Mouse (Mus musculus): ENCODE results near the gene Lamtor2.

The Lamtor2 gene

DNA sequence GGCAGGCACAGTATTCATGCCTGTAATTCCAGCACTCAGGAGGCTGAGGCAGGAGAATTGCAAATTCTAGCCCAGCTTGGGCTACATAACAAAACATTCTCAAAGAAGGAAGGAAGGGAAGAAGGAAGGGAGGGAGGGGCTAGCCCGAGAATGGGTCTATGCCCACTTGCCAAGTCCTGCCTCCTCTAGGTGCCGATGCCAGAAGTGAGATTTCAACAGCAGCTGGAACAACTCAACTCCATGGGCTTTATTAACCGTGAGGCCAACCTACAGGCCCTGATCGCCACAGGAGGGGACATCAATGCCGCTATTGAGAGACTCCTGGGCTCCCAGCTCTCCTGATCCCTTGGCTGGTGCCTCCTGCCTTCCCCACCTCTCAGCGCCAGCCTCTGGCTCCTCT is 15.0 kb upstream of the Lamtor2 start:
- DNase-seq: no peak

DNA sequence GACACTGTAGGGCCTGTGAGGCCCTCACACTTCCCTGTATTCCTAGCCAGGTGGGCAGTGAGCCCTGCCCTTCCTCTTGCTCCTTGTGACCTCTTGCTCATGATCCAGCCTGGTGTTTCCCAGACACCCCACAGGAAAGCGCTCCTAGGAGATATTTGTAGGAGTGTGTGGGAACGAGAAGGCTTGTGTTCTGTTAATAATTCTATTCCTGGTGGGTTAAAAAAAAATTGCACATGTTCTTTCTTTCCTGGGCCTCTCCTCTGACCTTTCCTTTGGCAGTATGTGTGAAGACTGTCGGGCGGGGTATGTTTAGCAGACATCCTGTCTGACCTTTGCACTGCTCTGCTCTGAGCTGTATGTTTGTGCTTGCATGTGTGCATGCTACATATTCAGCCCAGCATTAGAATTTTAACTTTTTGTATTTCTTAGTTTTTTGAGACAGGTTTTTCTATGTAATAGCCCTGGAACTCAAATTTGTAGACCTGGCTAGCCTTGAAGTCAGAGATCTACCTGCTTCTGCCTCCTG is 13.7 kb upstream of the Lamtor2 start:
- DNase-seq: no peak

DNA sequence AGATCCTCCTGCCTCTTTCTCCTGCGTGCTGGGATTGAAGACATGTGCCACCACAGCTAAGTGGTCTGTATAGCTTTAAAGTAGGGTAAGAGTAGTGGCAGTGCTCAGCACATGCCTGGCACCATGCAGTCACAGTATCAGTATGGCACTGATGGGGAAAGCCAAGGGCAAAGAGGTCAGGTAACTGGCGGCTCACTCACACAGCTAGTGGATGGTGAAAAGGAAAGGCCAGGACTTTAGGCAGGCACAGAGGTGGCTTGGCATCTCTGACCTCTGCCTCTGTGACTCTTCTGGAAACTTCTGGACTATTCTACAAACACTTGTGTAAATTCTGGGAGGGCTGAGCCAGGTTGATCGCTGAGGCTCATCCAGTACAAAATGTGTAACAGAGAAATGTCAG is 13.2 kb upstream of the Lamtor2 start:
- DNase-seq: no peak

DNA sequence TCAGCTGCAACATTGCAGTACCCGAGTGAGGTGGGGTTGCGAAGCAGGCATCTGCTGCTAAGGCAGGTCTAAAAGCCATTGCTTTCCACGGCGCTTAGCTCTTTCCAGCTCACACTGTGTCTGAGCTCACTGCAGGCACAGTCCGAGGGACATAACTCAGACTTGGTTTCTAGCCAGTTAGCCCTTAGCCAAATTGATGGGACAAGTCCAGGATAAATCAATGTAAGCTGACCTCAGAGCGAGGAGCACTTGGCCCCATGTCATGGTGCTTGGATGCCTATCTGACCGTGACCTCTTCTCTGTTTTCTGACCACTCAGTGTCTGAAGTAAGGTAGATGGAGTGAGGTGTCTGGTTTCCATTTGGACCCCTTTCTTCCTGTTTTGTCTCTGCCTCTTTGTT is 11.1 kb upstream of the Lamtor2 start:
- DNase-seq: no peak

DNA sequence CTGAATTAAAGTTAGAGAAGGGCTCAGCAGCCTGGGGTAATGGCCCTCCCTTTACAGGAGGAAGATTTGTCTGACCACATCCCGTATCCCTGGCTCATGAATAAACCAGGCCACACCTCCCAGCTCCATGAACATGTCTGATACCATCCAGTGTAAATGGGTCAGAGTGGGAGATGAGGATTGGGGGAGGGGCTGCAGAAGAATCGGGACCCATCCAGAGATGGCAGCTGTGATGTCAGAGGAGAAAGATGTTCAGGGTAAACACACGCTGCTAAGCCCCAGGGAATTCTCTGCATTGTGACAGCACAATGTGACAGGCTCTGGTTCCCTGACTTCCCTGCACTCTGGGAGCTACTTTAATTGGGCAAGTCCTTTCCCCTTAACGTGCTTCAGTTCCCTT is 10.6 kb upstream of the Lamtor2 start:
- no peak for DNase-seq

DNA sequence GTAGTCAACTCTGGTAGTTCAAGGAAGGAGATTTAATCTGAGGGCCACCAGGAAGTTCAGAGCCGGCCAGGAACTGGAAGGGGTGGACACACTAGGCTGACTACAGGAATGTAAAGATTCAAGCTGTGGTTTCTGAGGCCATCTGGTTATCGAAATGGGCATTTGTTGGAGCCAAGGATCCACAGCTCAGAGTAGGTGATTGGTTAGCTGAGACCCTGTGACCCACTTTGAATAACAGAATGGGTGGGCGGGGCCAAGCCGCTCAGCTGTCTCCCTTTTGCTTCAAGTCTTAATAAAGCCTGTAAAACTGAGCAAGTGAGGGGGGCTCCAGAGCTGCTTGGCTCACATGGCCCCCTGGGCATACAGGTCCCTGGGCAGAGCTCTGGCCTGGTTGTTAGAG is 9.1 kb upstream of the Lamtor2 start:
- DNase-seq: no peak

DNA sequence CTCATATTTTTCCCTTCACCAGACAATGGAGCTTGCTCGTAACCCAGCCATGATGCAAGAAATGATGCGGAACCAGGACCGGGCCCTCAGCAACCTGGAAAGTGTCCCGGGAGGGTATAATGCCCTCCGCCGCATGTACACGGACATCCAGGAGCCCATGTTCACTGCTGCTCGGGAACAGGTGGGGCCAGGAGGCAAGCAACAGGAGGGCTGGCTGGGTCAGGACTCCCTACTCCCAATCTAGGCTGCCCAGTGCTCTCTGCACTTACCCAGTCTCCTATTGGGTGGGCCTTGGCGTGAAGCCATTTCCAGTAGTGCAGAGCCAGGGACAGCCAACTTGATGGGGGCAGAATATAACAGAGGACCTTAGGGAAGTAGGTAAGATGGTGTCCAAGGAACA is 6.7 kb upstream of the Lamtor2 start:
- no peak for DNase-seq

DNA sequence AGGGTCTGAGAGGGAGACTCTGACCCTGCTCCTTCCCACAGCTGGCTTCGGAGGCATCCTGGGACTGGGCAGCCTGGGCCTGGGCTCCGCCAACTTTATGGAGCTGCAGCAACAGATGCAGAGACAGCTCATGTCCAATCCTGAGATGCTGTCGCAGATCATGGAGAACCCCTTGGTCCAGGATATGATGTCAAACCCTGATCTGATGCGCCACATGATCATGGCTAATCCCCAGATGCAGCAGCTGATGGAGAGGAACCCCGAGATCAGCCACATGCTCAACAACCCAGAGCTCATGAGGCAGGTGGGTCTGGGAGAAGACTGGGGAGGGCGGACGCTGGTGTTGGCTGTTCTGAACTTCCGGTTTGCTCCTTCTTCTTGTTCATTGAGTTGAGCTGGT is 3.7 kb upstream of the Lamtor2 start:
- no peak for DNase-seq

DNA sequence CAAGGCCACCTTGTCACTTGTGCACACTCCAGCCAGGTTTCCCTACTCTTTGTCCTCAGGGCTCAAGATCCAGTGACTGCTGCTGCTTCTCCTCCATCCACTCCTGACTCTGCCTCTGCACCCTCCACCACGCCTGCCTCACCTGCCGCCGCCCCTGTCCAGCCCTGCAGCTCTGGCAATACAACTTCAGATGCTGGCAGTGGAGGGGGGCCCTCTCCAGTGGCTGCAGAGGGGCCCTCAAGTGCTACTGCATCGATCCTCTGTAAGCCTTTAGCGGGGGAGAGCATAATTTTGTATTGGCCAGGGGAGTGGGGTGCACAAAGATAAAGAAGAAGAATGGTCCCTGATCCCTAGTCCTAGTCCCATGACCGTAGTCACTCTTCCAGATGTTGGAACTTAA is 2.9 kb upstream of the Lamtor2 start:
- no peak for DNase-seq

DNA sequence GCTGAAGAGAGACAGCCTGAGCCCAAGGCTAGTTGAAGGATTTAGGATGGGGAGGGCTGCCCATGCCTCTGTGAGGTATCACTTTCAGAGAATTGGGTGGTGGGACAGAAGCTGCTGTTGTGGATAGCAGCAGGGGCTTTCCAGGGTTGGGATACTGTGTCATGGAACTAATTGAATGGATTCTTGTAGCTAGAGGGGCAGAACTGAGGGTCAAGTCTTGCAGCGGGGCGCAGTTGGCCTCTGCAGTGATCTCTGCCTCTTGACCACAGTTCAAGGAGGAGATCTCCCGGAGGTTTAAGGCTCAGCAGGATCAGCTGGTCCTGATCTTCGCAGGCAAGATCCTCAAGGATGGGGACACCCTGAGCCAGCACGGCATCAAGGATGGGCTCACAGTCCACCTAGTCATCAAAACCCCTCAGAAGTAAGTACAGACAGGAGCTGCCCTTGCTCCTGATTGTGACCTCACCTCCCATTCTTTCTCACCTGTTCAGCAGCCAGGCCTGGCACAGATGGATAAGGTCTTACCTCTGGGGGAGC is 2.3 kb upstream of the Lamtor2 start:
- no peak for DNase-seq

DNA sequence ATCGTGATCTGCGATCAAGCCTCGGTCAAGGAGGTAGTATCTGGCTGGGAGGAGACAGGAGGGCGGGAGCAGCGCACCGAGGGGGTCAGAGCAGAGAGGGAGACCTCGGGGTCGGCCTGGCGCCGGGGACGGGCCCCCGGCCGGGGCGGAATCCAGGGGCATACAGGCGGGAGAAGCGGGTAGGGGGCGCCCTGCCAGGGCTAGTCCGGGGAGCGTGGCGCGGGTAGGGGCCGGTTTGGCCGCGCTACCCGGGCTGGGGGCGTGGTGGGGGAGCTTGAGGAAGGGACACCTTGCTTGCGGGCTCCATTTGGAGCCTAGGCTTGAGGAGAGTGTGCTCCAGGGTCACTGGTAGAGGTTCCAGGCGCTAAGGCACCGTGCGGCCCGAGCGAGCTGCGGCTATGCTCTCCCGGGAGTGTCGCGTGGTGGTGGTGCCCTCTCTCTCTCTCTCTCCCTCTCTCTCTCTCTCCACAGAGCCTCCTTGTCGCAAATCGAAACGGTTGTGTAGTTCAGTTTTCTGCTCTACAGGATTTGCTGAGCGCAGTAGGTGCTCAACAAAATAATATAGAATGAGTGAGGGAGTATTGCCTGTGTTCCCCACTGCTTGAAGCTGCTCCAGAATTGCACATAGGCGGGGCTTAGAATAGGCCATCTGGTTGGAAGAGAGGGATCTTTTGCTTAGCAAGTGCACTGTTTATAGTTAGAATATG is 1.2 kb upstream of the Lamtor2 start:
- DNase-seq: peak in 1 of 2 experiments; percentile 71

DNA sequence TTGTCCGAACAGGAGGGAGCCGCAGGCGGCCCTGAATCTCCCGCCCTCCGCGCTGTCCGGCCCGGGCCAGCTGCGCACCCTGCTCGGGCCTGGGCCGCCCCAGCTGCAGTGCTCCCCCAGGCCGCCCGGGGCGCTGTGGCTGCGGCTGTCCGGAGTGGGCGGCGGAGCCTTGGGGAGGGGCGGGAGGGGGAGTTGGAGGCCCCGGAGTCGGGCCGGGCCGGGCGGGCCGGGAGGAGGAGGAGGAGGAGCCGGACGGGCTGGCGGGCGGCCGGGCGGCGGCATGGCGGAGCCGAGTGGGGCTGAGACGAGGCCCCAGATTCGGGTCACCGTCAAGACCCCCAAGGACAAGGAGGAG is 628 bp upstream of the Lamtor2 start, which contains the start of gene Ubqln4:
Ubqln4 (plus strand) TSS at position 234 of the 355 bp plus-strand sequence.
- peak; percentile 84 to 93 for DNase-seq

DNA sequence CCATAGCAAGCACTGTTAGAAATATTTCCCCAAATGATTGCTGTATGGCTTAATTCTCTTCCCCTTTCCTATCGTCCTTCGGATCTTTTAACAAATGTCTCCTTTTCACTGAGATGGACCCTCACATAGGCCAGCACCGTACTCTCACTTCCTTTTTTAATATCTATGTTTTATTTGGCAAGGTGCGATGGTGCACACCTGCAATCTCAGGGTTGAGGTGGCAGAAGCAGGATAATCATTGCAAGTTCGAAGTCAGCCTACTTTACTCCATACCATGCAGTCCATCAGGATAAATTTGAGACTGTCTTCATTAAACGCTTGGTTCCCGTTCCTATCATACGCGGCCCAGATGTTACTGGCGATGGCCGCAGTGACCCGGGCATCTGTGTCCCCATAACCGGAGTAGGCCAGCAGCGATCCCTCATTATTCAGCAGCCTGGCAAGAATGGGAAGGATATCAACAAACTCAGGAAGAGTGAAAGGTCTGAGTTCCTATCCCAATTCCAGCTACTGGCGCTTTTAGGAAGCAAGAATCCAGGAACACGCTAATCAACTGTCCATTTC is 710 bp downstream of the Lamtor2 start:
- no peak for DNase-seq

DNA sequence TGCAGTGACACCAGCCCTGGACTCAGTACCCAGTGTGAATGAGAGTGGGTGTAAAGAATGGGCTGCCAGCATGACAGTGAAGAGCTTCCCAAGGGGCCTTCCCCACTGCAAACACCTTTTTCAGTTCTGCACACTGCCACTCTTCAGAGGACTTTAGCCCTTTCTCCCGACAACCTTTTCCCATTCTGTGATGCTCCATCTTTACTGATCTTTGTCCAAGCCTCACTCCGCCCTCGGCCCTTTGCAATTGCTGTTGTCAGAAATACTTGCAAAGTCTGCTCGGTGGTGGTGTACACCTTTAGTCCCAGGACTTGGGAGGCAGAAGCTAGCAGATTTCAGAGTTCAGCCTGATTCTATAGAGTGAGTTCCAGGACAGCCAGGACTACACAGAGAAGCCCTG is 1.3 kb downstream of the Lamtor2 start:
- DNase-seq: no peak

DNA sequence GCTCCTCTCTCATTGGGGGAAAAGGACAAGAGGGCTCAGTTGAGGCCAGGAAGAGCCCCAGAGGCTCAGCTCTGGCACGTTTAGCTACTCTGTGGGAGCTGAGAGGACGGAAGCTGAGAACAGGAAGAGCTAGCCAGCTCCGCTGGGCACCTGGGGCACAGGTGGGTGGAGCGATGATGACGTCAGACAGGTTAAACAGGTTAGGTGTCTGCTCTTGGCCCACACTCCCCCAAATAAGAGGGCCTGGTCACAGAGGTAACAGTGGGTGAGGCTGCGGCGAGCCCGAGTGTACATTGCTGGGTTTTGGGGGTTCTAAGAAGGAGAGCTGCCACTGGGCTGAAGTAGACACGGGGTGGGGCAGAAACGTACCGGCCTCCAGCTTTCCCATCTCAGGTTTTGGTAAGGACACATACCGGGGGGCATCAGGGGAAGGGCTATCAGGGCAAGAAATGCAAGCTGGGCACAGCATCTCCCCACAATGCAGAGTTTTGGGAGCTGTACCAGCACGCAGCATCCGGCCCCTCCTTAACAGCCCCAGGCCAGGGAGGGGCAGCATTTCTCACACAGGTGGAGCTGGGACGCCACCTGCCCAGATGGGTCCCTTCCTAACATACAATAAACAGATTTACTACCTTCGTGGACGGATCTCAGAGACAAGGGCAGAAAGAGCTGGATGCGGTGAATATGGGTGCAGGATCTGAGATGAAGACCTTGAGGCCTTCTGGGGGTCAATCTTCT is 4.5 kb downstream of the Lamtor2 start, which contains the start of gene Rab25:
Rab25 (minus strand) TSS at position 121 of the 738 bp plus-strand sequence.
- no peak for DNase-seq

DNA sequence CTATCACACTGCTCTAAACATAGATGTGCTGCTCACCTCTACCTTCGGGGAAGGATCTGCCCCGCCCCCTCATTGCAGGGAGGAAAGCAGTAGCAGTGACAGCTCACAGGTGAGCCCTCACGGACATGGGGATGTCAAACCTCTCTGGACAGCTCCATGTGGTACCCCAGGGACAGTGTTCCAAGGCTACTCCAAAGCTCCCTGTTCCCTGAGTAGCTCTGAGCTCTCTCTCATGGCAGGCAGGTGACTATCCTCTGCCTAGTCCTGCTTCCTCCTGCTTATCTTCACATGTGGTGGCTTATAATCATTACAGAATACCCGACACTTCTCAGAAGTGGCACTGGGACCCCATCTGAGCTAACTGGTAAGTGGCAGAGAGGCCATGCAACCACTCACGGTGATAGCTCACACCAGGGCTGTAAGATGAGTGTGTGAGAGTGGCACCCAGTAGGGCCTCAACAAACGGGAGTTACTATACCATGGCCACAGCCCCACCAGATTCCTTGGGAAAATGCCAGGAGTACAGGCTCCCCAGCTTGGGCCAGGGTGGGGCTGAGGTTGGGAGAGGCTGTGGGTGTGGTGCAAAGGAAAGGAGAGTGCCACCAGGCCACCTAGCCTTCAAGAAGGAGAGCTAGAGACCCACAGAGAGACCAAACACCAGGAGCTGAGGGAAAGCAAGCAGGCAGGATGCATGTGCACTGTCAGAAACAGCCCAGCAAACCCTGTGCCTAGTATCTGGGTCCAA is 6.0 kb downstream of the Lamtor2 start:
- DNase-seq: no peak

DNA sequence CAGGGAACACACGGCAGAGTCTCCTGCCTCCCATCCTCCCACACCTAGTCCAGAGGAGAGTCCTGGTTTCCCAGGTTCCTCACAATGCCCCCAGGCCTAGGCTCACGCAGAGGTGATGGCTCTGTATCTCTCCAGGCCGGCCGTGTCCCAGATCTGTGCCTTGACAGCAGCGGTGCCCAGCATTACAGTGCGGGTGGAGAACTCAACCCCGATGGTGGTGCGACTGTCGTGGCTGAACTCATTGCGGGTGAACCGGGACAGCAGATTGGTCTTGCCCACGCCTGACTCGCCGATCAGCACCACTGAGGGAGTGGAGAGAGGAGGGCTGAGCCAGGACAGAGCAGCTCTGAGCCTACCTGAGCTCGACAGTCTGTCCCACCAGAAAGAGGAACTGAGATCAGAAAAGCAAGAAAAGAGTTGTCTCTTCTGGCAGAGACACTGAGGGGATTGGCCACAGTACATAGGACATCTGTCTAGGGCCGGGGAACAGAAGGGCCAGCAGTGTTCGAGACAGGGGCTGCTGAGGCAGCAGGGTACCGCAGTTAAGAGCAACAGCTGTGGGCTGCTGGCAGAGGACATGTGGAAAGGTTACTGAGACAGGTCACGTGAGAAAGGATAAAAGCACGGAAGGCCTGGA is 7.8 kb downstream of the Lamtor2 start:
- DNase-seq: peak; percentile 37

DNA sequence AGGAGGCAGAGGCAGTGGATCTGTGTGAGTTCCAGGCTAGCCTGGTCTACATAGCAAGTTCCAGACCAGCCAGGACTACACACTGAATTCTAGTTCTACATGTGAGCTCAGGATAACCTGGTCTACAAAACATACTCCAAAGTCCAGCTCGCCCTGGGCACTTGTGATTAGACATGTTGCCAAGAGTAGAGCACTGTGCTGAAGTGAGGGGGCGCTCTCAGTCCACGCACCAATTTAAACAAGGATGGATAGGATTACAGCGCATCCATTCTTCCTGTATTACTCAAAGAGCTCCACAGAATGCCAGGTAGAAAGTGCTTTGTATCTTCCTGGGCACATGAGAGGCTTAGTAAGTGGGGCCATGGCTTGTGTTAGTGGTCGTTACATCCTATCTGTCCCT is 8.4 kb downstream of the Lamtor2 start:
- no peak for DNase-seq

DNA sequence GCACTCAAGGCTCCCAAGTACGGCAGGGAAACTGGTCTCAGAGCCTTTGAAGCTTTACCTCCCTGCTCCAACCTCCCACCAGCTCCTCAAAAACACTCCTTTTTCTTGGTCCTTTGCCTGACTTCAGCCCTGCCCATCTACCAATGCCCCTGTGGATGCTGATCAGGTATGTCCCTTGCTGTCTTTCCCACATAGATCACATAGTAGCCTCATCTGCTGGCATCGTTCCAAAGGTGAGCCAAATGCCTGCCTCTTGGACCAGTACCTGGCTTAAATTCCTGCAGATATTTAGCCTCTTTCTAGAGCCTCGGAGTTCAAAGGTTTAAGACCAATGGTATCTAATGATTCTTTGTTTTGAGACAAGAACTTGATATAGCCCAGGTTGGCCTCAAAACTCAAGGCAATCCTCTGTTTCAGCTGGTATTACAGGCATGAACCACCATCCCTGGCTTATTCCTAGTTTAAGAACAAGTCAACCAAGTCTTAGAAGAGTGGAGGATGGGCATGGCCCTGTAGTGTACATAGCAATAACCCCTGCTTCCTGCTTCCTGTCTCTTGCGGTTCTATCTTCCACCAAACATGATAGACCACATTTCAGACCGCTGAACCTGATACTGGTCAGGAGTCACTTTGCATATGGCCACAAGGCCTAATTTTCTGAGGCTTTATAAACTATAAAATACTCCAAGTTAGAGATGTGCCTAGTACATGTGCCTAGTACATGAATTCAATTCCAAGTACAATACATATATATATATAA is 9.0 kb downstream of the Lamtor2 start:
- no peak for DNase-seq

DNA sequence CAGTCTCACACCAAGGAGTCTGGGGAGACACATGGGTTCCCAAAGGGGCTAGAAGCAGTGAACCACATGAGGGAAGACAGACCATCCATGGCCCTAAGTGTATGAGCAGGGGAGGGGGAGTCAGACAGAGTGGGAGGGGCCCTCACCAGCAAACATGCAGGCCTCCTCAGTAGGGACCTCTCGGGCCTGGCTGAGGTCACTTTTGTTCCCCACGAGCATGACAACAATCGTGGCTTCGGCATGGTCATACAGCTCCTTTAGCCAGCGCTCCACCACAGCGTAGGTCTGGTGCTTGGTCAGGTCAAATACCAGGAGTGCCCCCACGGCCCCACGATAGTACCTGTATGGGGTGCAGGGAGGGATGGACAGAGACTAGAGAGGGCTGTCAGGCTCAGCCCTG is 9.7 kb downstream of the Lamtor2 start:
- no peak for DNase-seq

DNA sequence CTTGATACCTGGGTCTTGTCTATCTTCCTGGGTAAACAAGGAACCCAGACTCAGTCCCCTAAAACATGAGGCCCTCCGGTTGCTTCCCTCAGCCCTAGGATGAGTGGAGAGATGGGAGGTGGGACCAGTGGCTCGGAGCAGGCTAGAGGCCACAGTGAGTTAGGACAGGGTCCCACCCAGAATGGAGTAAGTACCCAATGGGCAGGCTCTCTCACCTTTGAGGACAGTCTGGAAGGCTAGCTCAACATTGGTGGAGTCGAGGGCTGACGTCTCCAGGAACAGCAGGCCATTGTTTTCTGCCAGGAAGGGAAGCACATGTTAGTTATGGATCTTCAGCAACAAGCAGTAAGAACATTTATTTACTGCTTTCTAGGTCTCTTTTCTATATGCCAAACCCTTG is 10.4 kb downstream of the Lamtor2 start:
- no peak for DNase-seq

Data from spleen, adult 18-20 months (tissue).